Mouse (Mus musculus) G1E (cell line): Measurements from ENCODE around the gene Egfr. TPM values are rescaled to one million over a fixed set of nuclear protein-coding genes. Genes with fewer than 3 reads are reported as not detected.

Experiments
- ATAC-seq: 2 replicates; pipeline ENCODE4 v1.8.0; 2016; ENCODE audit warnings: mild to moderate bottlenecking; ENCODE audit not compliant: insufficient number of reproducible peaks, poor library complexity, low FRiP score, severe bottlenecking; ENCODE audit errors: extremely low read depth
- DNase-seq: peaks from one replicate; pipeline ENCODE4 v3.0.0; 2012; ENCODE audit warnings: low spot score
- H3K27me3 ChIP-seq: 2 replicates; pipeline ENCODE4 v1.6.1; 2012; ENCODE audit warnings: mild to moderate bottlenecking, low read length, inconsistent platforms; ENCODE audit not compliant: insufficient read depth
- H3K36me3 ChIP-seq: replicated peaks from 2 replicates; pipeline ENCODE3; 2012; ENCODE audit warnings: mild to moderate bottlenecking, inconsistent platforms
- H3K4me1 ChIP-seq: 2 replicates; pipeline ENCODE4 v1.6.1; 2012; ENCODE audit warnings: low read depth, low read length, inconsistent platforms, mixed read lengths; ENCODE audit not compliant: insufficient read depth
- H3K4me3 ChIP-seq: 2 replicates; pipeline ENCODE4 v1.5.1; 2012; ENCODE audit warnings: low read depth, mild to moderate bottlenecking, inconsistent platforms, low read length, moderate library complexity, mixed read lengths
- H3K9me3 ChIP-seq: replicated peaks from 2 replicates; pipeline ENCODE4 v1.6.1; 2012; ENCODE audit warnings: inconsistent platforms
- CTCF ChIP-seq: IDR thresholded peaks from 2 replicates; pipeline ENCODE4 v1.5.1; 2012; ENCODE audit warnings: low read depth, low read length, inconsistent platforms, mixed read lengths
- GATA1 ChIP-seq: IDR thresholded peaks from 2 replicates; pipeline ENCODE4 v1.6.1; 2012; ENCODE audit warnings: borderline replicate concordance, low read length, inconsistent platforms, mixed read lengths
- GATA2 ChIP-seq: IDR thresholded peaks from 2 replicates; pipeline ENCODE4 v1.6.1; 2012; ENCODE audit warnings: low read depth, low read length, inconsistent platforms, borderline replicate concordance
- POLR2AphosphoS5 ChIP-seq: IDR thresholded peaks from 2 replicates; pipeline ENCODE4 v1.6.1; 2012; ENCODE audit warnings: low read depth, low read length, inconsistent platforms; ENCODE audit not compliant: insufficient replicate concordance
- TAL1 ChIP-seq: conservative IDR thresholded peaks from 2 replicates; pipeline ENCODE4 v1.6.1; 2012; ENCODE audit warnings: low read depth, low read length, inconsistent platforms, mixed read lengths
- polyA plus RNA-seq: library from polyadenylated mRNA; stranded (reverse); fragments of >175 nt; gene quantifications from 2 replicates; pipeline ENCODE4 v1.2.3, GENCODE M21; 2012
- total RNA-seq, 2 experiments: library from RNA; stranded (forward) in 1 of 2; stranded (reverse) in 1 of 2; fragments of 200-1000 nt in 1 of 2; fragments of >200 nt in 1 of 2; fragmentation: Nextera tagmentation in 1 of 2; gene quantifications; 2 replicates each; pipeline ENCODE4 v1.2.3; 2014 to 2017

Gene Egfr
- total and polyA plus RNA-seq, 3 experiments: 0.05 TPM; not detected in 2

- TF ChIP-seq CTCF: no peak
- TF ChIP-seq TAL1: no peak
- no peak for TF ChIP-seq GATA2
- Histone ChIP-seq H3K4me3 (no peak overlapping the region), H3K4me1 (peaks cover 41% of the 10 kb centered on the region), H3K27me3 (no peaks in the 10 kb centered on the region), H3K9me3 (no peaks in the 10 kb centered on the region), H3K36me3 (peaks cover 34% of the 10 kb centered on the region)
- DNase-seq (no peak), ATAC-seq (no peak)
Measured at GRCm38 (mm10) chr11:16957030-16957429, 205.0 kb downstream of the Egfr start.

GRCm38 (mm10) chr11:16958520-16958919 lies 206.5 kb downstream of the Egfr start:
- no peak overlapping the region for H3K4me3 ChIP-seq
- H3K36me3 ChIP-seq: peaks cover 29% of the 10 kb centered on the region
- DNase-seq (no peak), ATAC-seq (peak; percentile 97)
- TF ChIP-seq TAL1 (no peak), POLR2AphosphoS5 (no peak), GATA1 (no peak), CTCF (no peak), GATA2 (no peak)
- H3K27me3 ChIP-seq: no peaks in the 10 kb centered on the region
- H3K9me3 ChIP-seq: no peaks in the 10 kb centered on the region
- peaks cover 32% of the 10 kb centered on the region for H3K4me1 ChIP-seq

Other genes starting within 250 kb of the Egfr start
- gene Sec61g, start 243.7 kb upstream of the Egfr start, total RNA-seq (2014; fragmentation: Nextera tagmentation): 25.0 and 25.7 TPM in 2 replicates
- gene Sec61g, start 243.7 kb upstream of the Egfr start, total RNA-seq (2017): 27.8 and 33.7 TPM in 2 replicates
- 3.7 and 6.1 TPM in 2 replicates for gene Sec61g, start 243.7 kb upstream of the Egfr start, polyA plus RNA-seq
- gene Fbxo48, start 199.2 kb downstream of the Egfr start, total RNA-seq (2014; fragmentation: Nextera tagmentation): 34.1 and 48.9 TPM in 2 replicates
- 16.0 and 18.7 TPM in 2 replicates for gene Fbxo48, start 199.2 kb downstream of the Egfr start, total RNA-seq (2017)
- 0.76 and 1.3 TPM in 2 replicates for gene Fbxo48, start 199.2 kb downstream of the Egfr start, polyA plus RNA-seq